Mouse (Mus musculus) testis, adult 2 months (tissue): ENCODE data around the gene Rassf5.

ENCODE experiments used
- CTCF ChIP-seq: fragments of 200-500 bp; IDR thresholded peaks from 2 replicates; pipeline ENCODE4 v1.5.1; 2012; ENCODE audit warnings: low read depth, mild to moderate bottlenecking, inconsistent platforms, low read length, moderate library complexity; ENCODE audit not compliant: control insufficient read depth, insufficient read depth, insufficient replicate concordance
- POLR2A ChIP-seq: fragments of 200-500 bp; IDR thresholded peaks from 2 replicates; pipeline ENCODE4 v1.6.1; 2012; ENCODE audit warnings: low read depth, mild to moderate bottlenecking, inconsistent platforms, low read length, moderate library complexity; ENCODE audit not compliant: control insufficient read depth

GRCm38 (mm10) chr1:131204461-131204860 lies 40.6 kb downstream of the Rassf5 start:
- TF ChIP-seq CTCF (no peak), POLR2A (no peak)
